Mouse (Mus musculus) liver, adult (tissue): Measurements from ENCODE around the gene Ndufab1.

Experiments used
- GATA4 ChIP-seq: IDR thresholded peaks from 2 replicates; pipeline ENCODE4 v1.6.1; 2014; ENCODE audit warnings: mild to moderate bottlenecking, low read length; ENCODE audit not compliant: insufficient replicate concordance

Ndufab1 gene

GRCm38 (mm10) chr7:122101747-122102244 is at the start of gene Ndufab1:
Gene Ndufab1, minus strand, starts transcription at chr7:122101886.
- no peak for TF ChIP-seq GATA4

GRCm38 (mm10) chr7:122140991-122141390 is 39.3 kb upstream of the Ndufab1 start:
- no peak for TF ChIP-seq GATA4

GRCm38 (mm10) chr7:122138190-122138589 is 36.5 kb upstream of the Ndufab1 start:
- TF ChIP-seq GATA4: no peak

- TF ChIP-seq GATA4: no peak
These were observed 35.4 kb upstream of the Ndufab1 start for GRCm38 (mm10) chr7:122137071-122137470.

DNA sequence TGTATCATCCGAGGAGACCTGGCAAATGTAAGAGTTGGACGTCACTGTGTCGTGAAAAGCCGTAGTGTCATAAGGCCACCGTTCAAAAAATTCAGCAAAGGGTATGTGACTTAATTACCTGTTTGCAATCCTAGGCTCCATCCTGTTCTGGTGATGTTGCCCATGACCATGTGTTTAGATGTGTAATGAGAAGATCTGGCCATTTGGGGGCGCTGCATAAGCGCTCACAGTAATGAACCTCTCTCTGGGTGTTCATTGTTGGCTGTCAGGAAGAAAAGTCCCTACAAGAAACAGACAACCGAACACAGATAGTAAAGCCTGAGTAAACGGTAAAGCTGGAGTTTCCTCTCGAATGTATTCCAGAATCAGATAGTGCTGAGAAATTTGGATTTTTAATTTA is 33.4 kb upstream of the Ndufab1 start:
- no peak for TF ChIP-seq GATA4

DNA sequence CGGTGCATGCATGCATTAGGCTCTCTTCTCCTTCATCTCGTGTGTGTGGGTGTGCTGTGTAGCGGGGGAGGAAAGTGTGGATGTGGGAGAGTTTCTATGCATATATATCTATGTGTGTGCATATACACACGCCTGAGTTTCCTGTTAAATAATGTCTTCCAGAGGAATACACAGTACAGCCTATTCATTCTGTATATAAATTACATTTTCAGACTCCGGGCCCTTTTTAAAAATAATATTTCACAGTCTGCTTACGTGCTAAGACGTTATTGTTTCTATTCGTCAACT is 31.6 kb upstream of the Ndufab1 start:
- no peak for TF ChIP-seq GATA4

DNA sequence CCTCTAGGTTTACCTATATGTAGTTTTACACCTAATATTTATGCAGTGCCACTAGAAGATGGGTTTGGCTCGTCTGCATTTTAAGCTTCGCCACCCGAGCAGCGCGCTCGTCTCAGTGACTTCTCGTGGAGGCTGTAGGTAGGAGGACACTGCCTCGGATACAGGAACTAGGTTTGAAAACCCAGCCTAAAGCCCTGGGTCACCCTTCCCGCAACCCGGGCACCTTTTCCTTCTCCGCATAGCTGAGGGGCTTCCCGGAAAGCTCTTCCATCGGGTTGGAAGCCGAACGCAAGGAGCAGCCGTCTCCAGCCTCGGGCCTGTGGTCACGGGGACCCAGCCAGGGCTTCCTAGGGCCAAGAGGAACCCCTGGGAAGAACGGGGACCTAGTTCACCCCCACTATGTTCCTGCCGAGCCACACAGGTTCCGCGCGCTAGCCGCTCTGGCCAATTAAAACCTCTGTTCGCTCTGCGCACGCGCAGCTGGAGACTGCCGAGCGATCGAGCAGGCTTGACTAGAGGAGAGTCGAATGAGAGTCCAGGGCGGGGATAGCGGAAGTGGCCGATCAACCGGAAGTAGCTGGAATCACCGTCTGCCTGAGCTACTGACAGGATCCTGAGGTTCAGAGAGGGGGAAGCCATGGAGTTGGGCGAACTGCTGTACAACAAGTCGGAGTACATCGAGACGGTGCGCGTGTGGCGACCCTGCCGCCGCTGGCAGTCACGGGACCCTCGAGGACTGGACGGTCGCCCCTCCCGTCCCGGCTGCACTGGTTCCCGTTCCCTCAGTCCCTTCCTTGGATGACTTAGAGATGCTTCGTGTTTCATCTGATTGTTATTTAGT is 31.0 kb upstream of the Ndufab1 start, which contains the start of the genes Palb2 and Dctn5:
Palb2 (minus strand) TSS at position 489 of the 841 bp plus-strand sequence.
Dctn5 (plus strand) TSS at position 545 of the 841 bp plus-strand sequence.
- peak; percentile 39; the same call in 1 of the 2 replicates for TF ChIP-seq GATA4

DNA sequence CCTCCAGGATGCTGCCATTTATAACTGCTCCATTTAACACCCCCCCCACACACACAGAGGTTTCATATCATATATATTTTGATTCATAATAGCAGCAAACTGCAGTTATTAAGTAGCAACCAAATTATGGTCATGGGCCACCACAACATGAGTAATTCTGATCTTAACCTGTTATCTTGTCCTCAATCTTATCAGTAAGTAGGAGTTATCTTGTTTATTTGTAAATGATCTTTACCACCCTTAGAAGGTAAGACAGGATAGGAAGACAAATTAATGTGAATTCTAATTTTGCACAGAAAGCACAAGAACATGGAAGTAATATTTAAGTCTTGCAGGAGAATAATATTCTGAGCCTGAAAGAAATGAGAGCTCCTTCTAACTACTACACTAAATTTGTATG is 30.1 kb upstream of the Ndufab1 start:
- TF ChIP-seq GATA4: no peak

- no peak for TF ChIP-seq GATA4
These were observed 25.3 kb upstream of the Ndufab1 start for GRCm38 (mm10) chr7:122126946-122127345.

GRCm38 (mm10) chr7:122125636-122126035 is 23.9 kb upstream of the Ndufab1 start:
- TF ChIP-seq GATA4: no peak

- TF ChIP-seq GATA4: no peak
These were observed 21.8 kb upstream of the Ndufab1 start for GRCm38 (mm10) chr7:122123518-122123917.

DNA sequence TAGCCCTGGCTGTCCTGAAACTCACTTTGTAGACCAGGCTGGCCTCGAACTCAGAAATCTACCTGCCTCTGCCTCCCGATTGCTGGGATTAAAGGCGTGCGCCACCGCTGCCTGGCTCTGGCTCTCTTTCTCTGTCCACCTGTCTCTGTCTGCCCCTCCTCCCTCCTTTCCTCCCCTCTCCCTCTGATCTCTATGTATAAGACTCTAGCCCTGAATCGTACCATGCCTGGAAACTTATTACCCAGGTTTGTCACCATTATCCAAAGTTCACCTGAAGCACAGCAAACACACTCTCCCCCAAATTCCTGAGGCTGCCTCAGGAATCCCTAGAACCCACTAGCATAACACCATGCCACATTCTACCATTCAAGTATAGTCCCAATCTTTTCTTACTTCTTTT is 6.5 kb upstream of the Ndufab1 start:
- TF ChIP-seq GATA4: no peak

DNA sequence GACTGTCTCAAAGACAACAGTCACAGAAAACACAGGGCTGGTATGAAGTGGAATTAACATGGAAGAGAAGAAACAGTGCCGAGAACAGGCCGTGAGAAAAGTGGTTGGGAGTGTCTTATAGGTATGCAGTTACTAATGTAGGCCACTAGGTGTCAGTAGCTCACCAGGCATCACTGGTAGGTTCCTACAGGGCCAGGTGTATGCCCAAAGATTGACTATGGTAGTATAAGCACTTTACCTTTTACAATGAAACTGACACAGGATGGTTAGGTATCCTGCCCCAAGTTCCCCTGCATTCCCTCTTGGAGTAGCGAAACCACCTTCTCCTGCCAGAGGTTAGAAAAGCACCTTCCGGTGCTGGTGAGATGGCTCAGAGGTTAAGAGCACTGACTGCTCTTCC is 2.5 kb downstream of the Ndufab1 start:
- TF ChIP-seq GATA4: no peak

DNA sequence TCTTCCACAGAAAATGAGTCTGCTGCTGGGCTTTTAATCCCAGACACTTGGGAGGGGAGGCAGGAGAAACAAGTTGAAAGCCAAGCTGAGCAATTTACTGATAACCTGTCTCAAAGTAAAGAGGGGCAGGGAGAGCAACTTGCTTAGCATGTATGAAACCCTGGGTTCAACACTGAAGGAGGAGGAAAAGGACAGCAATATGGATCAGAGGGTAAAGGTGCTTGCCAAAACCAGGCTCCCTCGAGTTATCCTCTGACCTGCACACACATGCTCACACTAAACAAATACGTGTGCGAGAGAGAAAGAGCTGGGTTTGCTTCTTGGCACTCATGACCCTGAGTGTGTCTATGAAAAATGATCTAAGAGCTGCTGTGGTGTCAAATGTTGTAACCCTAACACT is 3.7 kb downstream of the Ndufab1 start:
- TF ChIP-seq GATA4: no peak

- TF ChIP-seq GATA4: no peak
These were observed 6.9 kb downstream of the Ndufab1 start for GRCm38 (mm10) chr7:122094564-122095330.
